In genomic region chr6:95718969-95719333, GRCm38 (mm10) we compare ENCODE assay signal across 8 mouse cellular contexts. TPM values are rescaled to one million over a fixed set of nuclear protein-coding genes. Genes with fewer than 3 reads are reported as not detected.
DNase-seq lines count a peak whose midpoint lies in the region; ATAC-seq and TF ChIP-seq lines count a peak whose summit lies in the region.

No protein-coding gene starts in this region.

- no peak for ATAC-seq in heart, embryonic 13.5 days (ENCODE audit: extremely low read depth, insufficient number of reproducible peaks, low FRiP score, low TSS enrichment)
- peak; percentile 77 for ATAC-seq in forebrain, embryonic 12.5 days (ENCODE audit: low FRiP score)
- peak; percentile 56 for ATAC-seq in limb, embryonic 14.5 days (ENCODE audit: low FRiP score, low read depth)
- ATAC-seq in stomach, embryonic 15.5 days (ENCODE audit: insufficient read depth, low FRiP score, low read depth), result peak; percentile 67

- peak overlapping the region; percentile 95 for H3K4me2 ChIP-seq in heart, embryonic 13.5 days
- H3K4me2 ChIP-seq in forebrain, embryonic 12.5 days, result peak overlapping the region; percentile 81
- H3K4me2 ChIP-seq in limb, embryonic 14.5 days (replicated peaks; ENCODE audit: low read depth, low read length, severe bottlenecking), result peak overlapping the region; percentile 94
- H3K4me2 ChIP-seq in stomach, embryonic 15.5 days, result peak overlapping the region; percentile 88

- peak overlapping the region; percentile 86 for H3K4me3 ChIP-seq in heart, embryonic 13.5 days
- H3K4me3 ChIP-seq in ES-E14 (ENCODE audit: insufficient read depth in 1 of 2, low read depth in 1 of 2, low read length in 2 of 2, poor library complexity in 1 of 2, severe bottlenecking in 1 of 2), result peak overlapping the region; percentile 18 to 93; a peak in 2 of 4 replicates
- H3K4me3 ChIP-seq in forebrain, embryonic 12.5 days (replicated peaks), result peak overlapping the region; percentile 83
- peak overlapping the region; percentile 85 for H3K4me3 ChIP-seq in limb, embryonic 14.5 days (replicated peaks; ENCODE audit: low read length)
- peak overlapping the region; percentile 94 for H3K4me3 ChIP-seq in stomach, embryonic 15.5 days (replicated peaks)

- H3K9me3 ChIP-seq in heart, embryonic 13.5 days, result no peaks in the 10 kb centered on the region
- no peaks in the 10 kb centered on the region for H3K9me3 ChIP-seq in ES-E14 (ENCODE audit: control insufficient read depth, insufficient read depth, low read depth, low read length)
- no peaks in the 10 kb centered on the region for H3K9me3 ChIP-seq in forebrain, embryonic 12.5 days
- no peaks in the 10 kb centered on the region for H3K9me3 ChIP-seq in limb, embryonic 14.5 days (ENCODE audit: control insufficient read depth, low read length)
- H3K9me3 ChIP-seq in stomach, embryonic 15.5 days, result no peaks in the 10 kb centered on the region

- H3K27ac ChIP-seq in heart, embryonic 13.5 days (replicated peaks), result no peak overlapping the region
- no peak overlapping the region for H3K27ac ChIP-seq in ES-E14 (ENCODE audit: insufficient read depth, low read depth, low read length, poor library complexity, severe bottlenecking)
- no peak overlapping the region for H3K27ac ChIP-seq in forebrain, embryonic 12.5 days
- H3K27ac ChIP-seq in limb, embryonic 14.5 days (replicated peaks; ENCODE audit: low read depth, low read length), result no peak overlapping the region
- H3K27ac ChIP-seq in stomach, embryonic 15.5 days, result no peak overlapping the region

- DNase-seq in heart, postnatal 4 days, result no peak
- DNase-seq in ES-E14 (ENCODE audit: low read depth, low spot score), result no peak
- no peak for DNase-seq in limb, embryonic 14.5 days (ENCODE audit: low spot score)
- no peak for DNase-seq in gastrocnemius, postnatal 10 days
- DNase-seq in thymus, postnatal 4 days, result no peak

- WGBS in heart, embryonic 13.5 days, result 0% methylated on average over 1 of the region's 1 CpGs
- WGBS in forebrain, embryonic 12.5 days, result no CpG with 5 or more reads among the region's 1 CpGs
- no CpG with 5 or more reads among the region's 1 CpGs for WGBS in limb, embryonic 14.5 days
- no CpG with 5 or more reads among the region's 1 CpGs for WGBS in stomach, embryonic 15.5 days

- TF ChIP-seq POLR2A in limb, embryonic 14.5 days (IDR thresholded peaks at IDR 0.05; ENCODE audit: borderline replicate concordance, extremely low read depth, insufficient read depth, insufficient read length), result no peak

- H3K4me1 ChIP-seq in heart, embryonic 13.5 days, result peaks cover 40% of the 10 kb centered on the region
- H3K4me1 ChIP-seq in ES-E14 (ENCODE audit: control insufficient read depth in 2 of 2, insufficient read depth in 2 of 2, low read length in 2 of 2, poor library complexity in 1 of 2), result peaks cover 2% of the 10 kb centered on the region in 2 experiments; a peak in 2 of 4 replicates
- peaks cover 9% of the 10 kb centered on the region for H3K4me1 ChIP-seq in forebrain, embryonic 12.5 days
- H3K4me1 ChIP-seq in limb, embryonic 14.5 days (ENCODE audit: control insufficient read depth, insufficient read depth, low read length), result no peaks in the 10 kb centered on the region
- peaks cover 9% of the 10 kb centered on the region; the same call in 1 of the 2 replicates for H3K4me1 ChIP-seq in stomach, embryonic 15.5 days

- no peaks in the 10 kb centered on the region for H3K27me3 ChIP-seq in heart, embryonic 13.5 days (replicated peaks)
- H3K27me3 ChIP-seq in forebrain, embryonic 12.5 days, result no peaks in the 10 kb centered on the region
- H3K27me3 ChIP-seq in limb, embryonic 14.5 days (ENCODE audit: control insufficient read depth, insufficient read depth, low read length), result no peaks in the 10 kb centered on the region
- no peaks in the 10 kb centered on the region for H3K27me3 ChIP-seq in stomach, embryonic 15.5 days (replicated peaks)

- in situ Hi-C loops in ES-E14 (cut with MboI; ENCODE audit: low sequenced_read_pairs in 2 of 2, unreplicated experiment in 2 of 2), result no loop called here

- H3K9ac ChIP-seq in heart, embryonic 13.5 days, result peak overlapping the region; percentile 71
- no peak overlapping the region for H3K9ac ChIP-seq in ES-E14 (ENCODE audit: insufficient read depth, low read depth, low read length, poor library complexity, severe bottlenecking)
- H3K9ac ChIP-seq in forebrain, embryonic 12.5 days, result peak overlapping the region; percentile 81
- H3K9ac ChIP-seq in limb, embryonic 14.5 days (ENCODE audit: low read depth, low read length, severe bottlenecking), result peak overlapping the region; percentile 91; the same call in 1 of the 2 replicates
- no peak overlapping the region for H3K9ac ChIP-seq in stomach, embryonic 15.5 days

- no peaks in the 10 kb centered on the region for H3K36me3 ChIP-seq in heart, embryonic 13.5 days
- H3K36me3 ChIP-seq in ES-E14 (ENCODE audit: control insufficient read depth, insufficient read depth, low read length, poor library complexity, severe bottlenecking), result no peaks in the 10 kb centered on the region
- H3K36me3 ChIP-seq in forebrain, embryonic 12.5 days (replicated peaks), result no peaks in the 10 kb centered on the region
- H3K36me3 ChIP-seq in limb, embryonic 14.5 days (ENCODE audit: control insufficient read depth, insufficient read depth, low read length), result no peaks in the 10 kb centered on the region
- no peaks in the 10 kb centered on the region for H3K36me3 ChIP-seq in stomach, embryonic 15.5 days

TF ChIP-seq in ES-E14, 5 proteins besides CTCF, POLR2A, EP300 and RAD21:
- TF ChIP-seq ZNF384 (IDR thresholded peaks at IDR 0.05; ENCODE audit: low read depth, low read length) (no peak), CHD2 (IDR thresholded peaks at IDR 0.05; ENCODE audit: low read depth, low read length) (no peak), ZC3H11A (IDR thresholded peaks at IDR 0.05; ENCODE audit: borderline replicate concordance, low read depth, low read length) (no peak)

RNA-seq across cellular contexts. Expression of gene Suclg2, which starts 0.4 kb away (rescaled TPM):
- polyA plus RNA-seq in heart, embryonic 13.5 days (2015; fragmentation: Nextera tagmentation; extraction: Ambion mirVana), result 92.2 and 99.9 TPM in 2 replicates
- total RNA-seq in heart, postnatal 4 days (2021), result 100 to 1,000 TPM in 1 of 2 experiments, 10 to 100 TPM in 1; 94.9 to 103 TPM
- 42.9 and 52.8 TPM in 2 replicates for total RNA-seq in ES-E14 (2012; rRNA removed)
- polyA plus RNA-seq in forebrain, embryonic 12.5 days (2016; fragmentation: Nextera tagmentation; extraction: Ambion mirVana), result 35.1 and 37.9 TPM in 2 replicates
- 27.2 and 30.7 TPM in 2 replicates for polyA plus RNA-seq in limb, embryonic 14.5 days (2012; rRNA removed)
- 48.9 and 52.5 TPM in 2 replicates for polyA plus RNA-seq in limb, embryonic 14.5 days (2014; fragmentation: Nextera tagmentation; extraction: Ambion mirVana)
- 86.6 and 102 TPM in 2 replicates for polyA plus RNA-seq in stomach, embryonic 15.5 days (2015; fragmentation: Nextera tagmentation; extraction: Ambion mirVana)
- 10 to 100 TPM; 40.3 to 44.6 TPM for total RNA-seq in gastrocnemius, postnatal 10 days (2021)

Comparison
In these comparisons a context has a peak if more than half of its experiments do, and no peak if none do; other contexts are left out.
1. H3K9ac ChIP-seq: peak in heart, embryonic 13.5 days (single experiment), forebrain, embryonic 12.5 days (single experiment) and limb, embryonic 14.5 days (single experiment); none in ES-E14 (single experiment) and stomach, embryonic 15.5 days (single experiment).
2. Peak in every context shown above with its lines, with median percentiles within 50 percentile points of each other: H3K4me2 ChIP-seq and H3K4me3 ChIP-seq.